Mouse (Mus musculus): ENCODE results near the gene Prr22. TPM values are rescaled to one million over a fixed set of nuclear protein-coding genes. Genes with fewer than 3 reads are reported as not detected.
A peak's percentile ranks its signal among the peaks of the same experiment; 100 is the strongest.

Gene Prr22
- polyA plus RNA-seq, 1 experiment: 0.16 TPM

GRCm38 (mm10) chr17:56819694-56820111 lies 49.7 kb downstream of the Prr22 start:
- TF ChIP-seq TCF12 (IDR thresholded peaks at IDR 0.05; ENCODE audit: insufficient read depth, poor library complexity, severe bottlenecking) (no peak), POLR2AphosphoS2 (IDR thresholded peaks at IDR 0.05; ENCODE audit: insufficient read length, low read depth) (no peak), POLR2A (IDR thresholded peaks at IDR 0.05; ENCODE audit: insufficient read length, low read depth) (no peak), REST (IDR thresholded peaks at IDR 0.05; ENCODE audit: insufficient read depth, insufficient read length) (no peak), CEBPB (IDR thresholded peaks at IDR 0.05; ENCODE audit: insufficient read depth, poor library complexity, severe bottlenecking) (no peak), MYOG (IDR thresholded peaks at IDR 0.05; ENCODE audit: control insufficient read depth in 1 of 3, insufficient read depth in 1 of 3, insufficient read length in 2 of 3, low read depth in 2 of 3) (peak in 2 of 3 experiments; percentile 34 to 66), SRF (IDR thresholded peaks at IDR 0.05; ENCODE audit: control insufficient read depth, insufficient read length, low read depth) (no peak), TCF3 (IDR thresholded peaks at IDR 0.05; ENCODE audit: insufficient read length, low read depth) (no peak), MYOD1 (IDR thresholded peaks at IDR 0.05; ENCODE audit: control insufficient read depth in 1 of 3, insufficient read length in 2 of 3, low read depth in 2 of 3) (peak in 1 of 3 experiments; percentile 37), MAX (IDR thresholded peaks at IDR 0.05; ENCODE audit: low read depth) (no peak)
- no peak overlapping the region for H3ac ChIP-seq (ENCODE audit: control insufficient read depth, insufficient read length)

More at GRCm38 (mm10) chr17:56819694-56820111, 49.7 kb downstream of the Prr22 start:
- Histone ChIP-seq H3K79me2 (ENCODE audit: control insufficient read depth, insufficient read depth) (no peaks in the 10 kb centered on the region), H3K36me3 (ENCODE audit: control insufficient read depth, insufficient read depth) (no peaks in the 10 kb centered on the region), H3K4me2 (ENCODE audit: low read depth) (no peak overlapping the region), H3K4me3 (no peak overlapping the region), H3K27me3 (ENCODE audit: control insufficient read depth, insufficient read depth, insufficient read length) (no peaks in the 10 kb centered on the region)

Other genes with a start within 250 kb of the Prr22 start
- gene Gm20219, start 215.9 kb upstream of the Prr22 start, polyA plus RNA-seq (2012; fragmentation: generic; extraction: Trizol): 0.28 TPM
- gene Safb2, start 185.7 kb upstream of the Prr22 start, polyA plus RNA-seq (2012; fragmentation: generic; extraction: Trizol): 35.3 TPM
- 58.9 TPM for gene Safb, start 185.4 kb upstream of the Prr22 start, polyA plus RNA-seq (2012; fragmentation: generic; extraction: Trizol)
- gene 2410015M20Rik, start 160.5 kb upstream of the Prr22 start, polyA plus RNA-seq (2012; fragmentation: generic; extraction: Trizol): 587 TPM
- gene Rpl36, start 156.8 kb upstream of the Prr22 start, polyA plus RNA-seq (2012; fragmentation: generic; extraction: Trizol): 3,746 TPM
- 278 TPM for gene Lonp1, start 143.4 kb upstream of the Prr22 start, polyA plus RNA-seq (2012; fragmentation: generic; extraction: Trizol)
- 0.16 TPM for gene Catsperd, start 142.1 kb upstream of the Prr22 start, polyA plus RNA-seq (2012; fragmentation: generic; extraction: Trizol)
- gene Ranbp3, start 97.0 kb upstream of the Prr22 start, polyA plus RNA-seq (2012; fragmentation: generic; extraction: Trizol): 70.0 TPM
- gene Ndufa11, start 52.5 kb upstream of the Prr22 start, polyA plus RNA-seq (2012; fragmentation: generic; extraction: Trizol): 469 TPM
- gene Vmac, start 52.2 kb upstream of the Prr22 start, polyA plus RNA-seq (2012; fragmentation: generic; extraction: Trizol): 6.5 TPM
- gene Nrtn, start 12.7 kb upstream of the Prr22 start, polyA plus RNA-seq (2012; fragmentation: generic; extraction: Trizol): 0.78 TPM
- gene Dus3l, start 5.5 kb upstream of the Prr22 start, polyA plus RNA-seq (2012; fragmentation: generic; extraction: Trizol): 38.7 TPM
- 4.4 TPM for gene Rfx2, start 60.8 kb downstream of the Prr22 start, polyA plus RNA-seq (2012; fragmentation: generic; extraction: Trizol)
- not detected for gene Acsbg2, start 104.2 kb downstream of the Prr22 start, polyA plus RNA-seq (2012; fragmentation: generic; extraction: Trizol)
- gene 1700061G19Rik, start 105.2 kb downstream of the Prr22 start, polyA plus RNA-seq (2012; fragmentation: generic; extraction: Trizol): 0.01 TPM
- 28.5 TPM for gene Mllt1, start 165.2 kb downstream of the Prr22 start, polyA plus RNA-seq (2012; fragmentation: generic; extraction: Trizol)
- gene Acer1, start 211.9 kb downstream of the Prr22 start, polyA plus RNA-seq (2012; fragmentation: generic; extraction: Trizol): not detected
- 154 TPM for gene Clpp, start 220.1 kb downstream of the Prr22 start, polyA plus RNA-seq (2012; fragmentation: generic; extraction: Trizol)
- gene Alkbh7, start 227.1 kb downstream of the Prr22 start, polyA plus RNA-seq (2012; fragmentation: generic; extraction: Trizol): 61.9 TPM
- 1.1 TPM for gene Pspn, start 229.8 kb downstream of the Prr22 start, polyA plus RNA-seq (2012; fragmentation: generic; extraction: Trizol)
- 61.6 TPM for gene Gtf2f1, start 241.0 kb downstream of the Prr22 start, polyA plus RNA-seq (2012; fragmentation: generic; extraction: Trizol)
- gene Gm17949, start 241.2 kb downstream of the Prr22 start, polyA plus RNA-seq (2012; fragmentation: generic; extraction: Trizol): 0.04 TPM